Mouse (Mus musculus) frontal cortex, postnatal 14 days (tissue): ENCODE measurements around the gene Hs3st2.
A peak's percentile ranks its signal among the peaks of the same experiment; 100 is the strongest.

Experiments
- DNase-seq, 2 experiments: peaks; one replicate each; pipeline ENCODE4 v3.0.0; 2022; ENCODE audit warnings: low spot score in 2 of 2

Hs3st2 gene

GRCm38 (mm10) chr7:121542458-121542857, 150.8 kb downstream of the Hs3st2 start:
- DNase-seq, result no peak

GRCm38 (mm10) chr7:121549329-121550022, 157.8 kb downstream of the Hs3st2 start:
- DNase-seq, result peak in 1 of 2 experiments; percentile 48
